Mouse (Mus musculus): ENCODE measurements around the gene Stx8. TPM values are rescaled to one million over a fixed set of nuclear protein-coding genes. Genes with fewer than 3 reads are reported as not detected.

Gene Stx8
- total and polyA plus RNA-seq, 3 experiments: 29.5 to 152 (median 30.9) TPM

DNA sequence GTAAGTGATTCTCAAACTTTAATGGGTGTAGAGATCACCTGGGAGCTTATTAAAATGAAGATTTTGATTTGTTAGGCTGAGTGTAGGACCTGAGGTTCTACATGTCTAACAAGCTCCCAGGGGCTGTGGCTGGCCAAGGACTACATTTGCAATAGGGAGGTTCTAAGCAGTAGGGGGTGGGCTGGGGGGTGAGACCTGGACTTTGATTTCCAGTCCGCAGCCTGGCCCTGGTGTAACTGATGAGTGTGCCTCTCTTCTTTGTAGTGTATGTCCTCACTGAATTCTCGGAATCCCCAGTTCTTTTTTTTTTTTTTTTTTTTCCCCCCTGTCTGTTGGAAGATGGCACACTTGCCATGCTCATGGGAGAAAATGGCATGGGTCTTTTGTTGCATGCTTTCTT is 109.3 kb downstream of the Stx8 start:
- no peak for DNase-seq (ENCODE audit: low read depth, low spot score)
- Histone ChIP-seq H3K4me1 (ENCODE audit: control insufficient read depth in 1 of 2, insufficient read depth in 2 of 2, low read length in 2 of 2) (no peaks in the 10 kb centered on the region), H3K79me2 (ENCODE audit: control insufficient read depth, insufficient read depth, low read length, poor library complexity) (no peaks in the 10 kb centered on the region), H3K9ac (ENCODE audit: control insufficient read depth, low read depth, low read length, poor library complexity, severe bottlenecking) (no peak overlapping the region), H3K4me3 (ENCODE audit: control insufficient read depth in 1 of 2, insufficient read depth in 1 of 2, low read depth in 2 of 2, low read length in 2 of 2) (no peak overlapping the region), H3K27ac (ENCODE audit: control insufficient read depth, low read depth, low read length) (no peak overlapping the region), H3K9me3 (replicated peaks; ENCODE audit: insufficient read depth, low read length) (no peaks in the 10 kb centered on the region), H3K27me3 (ENCODE audit: control insufficient read depth in 1 of 2, insufficient read depth in 2 of 2, low read length in 2 of 2) (no peaks in the 10 kb centered on the region), H3K36me3 (ENCODE audit: control insufficient read depth in 1 of 2, insufficient read depth in 2 of 2, low read length in 2 of 2) (no peaks in the 10 kb centered on the region)
- TF ChIP-seq USF2 (IDR thresholded peaks at IDR 0.05; ENCODE audit: borderline replicate concordance in 1 of 2, insufficient read depth in 1 of 2, low read depth in 1 of 2, low read length in 2 of 2): no peak
- no peak for TF ChIP-seq SMC3 (IDR thresholded peaks at IDR 0.05; ENCODE audit: low read depth, low read length)
- no peak for TF ChIP-seq MAX (IDR thresholded peaks at IDR 0.05; ENCODE audit: low read length)
- TF ChIP-seq ZKSCAN1 (IDR thresholded peaks at IDR 0.05; ENCODE audit: low read depth, low read length): no peak
- TF ChIP-seq TCF12 (IDR thresholded peaks at IDR 0.05; ENCODE audit: low read depth, low read length): no peak
- no peak for TF ChIP-seq CTCF (IDR thresholded peaks at IDR 0.05 in 2 of 3, conservative IDR thresholded peaks at IDR 0.05 in 1 of 3; ENCODE audit: control insufficient read depth in 1 of 3, insufficient read depth in 1 of 3, low read depth in 2 of 3, low read length in 3 of 3, poor library complexity in 1 of 3, severe bottlenecking in 1 of 3)
- no peak for TF ChIP-seq JUND (IDR thresholded peaks at IDR 0.05; ENCODE audit: low read depth, low read length)
- TF ChIP-seq POLR2AphosphoS5 (IDR thresholded peaks at IDR 0.05; ENCODE audit: borderline replicate concordance, low read depth, low read length): no peak
- TF ChIP-seq BHLHE40 (IDR thresholded peaks at IDR 0.05; ENCODE audit: borderline replicate concordance, low read depth, low read length): no peak
- no peak for TF ChIP-seq KAT2A (conservative IDR thresholded peaks at IDR 0.05; ENCODE audit: low read depth, low read length)
- TF ChIP-seq USF1 (IDR thresholded peaks at IDR 0.05; ENCODE audit: low read depth, low read length): no peak
- TF ChIP-seq RCOR1 (IDR thresholded peaks at IDR 0.05; ENCODE audit: low read depth, low read length): no peak
- no peak for TF ChIP-seq SIN3A (IDR thresholded peaks at IDR 0.05; ENCODE audit: low read length)
- TF ChIP-seq TBP (IDR thresholded peaks at IDR 0.05; ENCODE audit: low read depth, low read length): no peak

DNA sequence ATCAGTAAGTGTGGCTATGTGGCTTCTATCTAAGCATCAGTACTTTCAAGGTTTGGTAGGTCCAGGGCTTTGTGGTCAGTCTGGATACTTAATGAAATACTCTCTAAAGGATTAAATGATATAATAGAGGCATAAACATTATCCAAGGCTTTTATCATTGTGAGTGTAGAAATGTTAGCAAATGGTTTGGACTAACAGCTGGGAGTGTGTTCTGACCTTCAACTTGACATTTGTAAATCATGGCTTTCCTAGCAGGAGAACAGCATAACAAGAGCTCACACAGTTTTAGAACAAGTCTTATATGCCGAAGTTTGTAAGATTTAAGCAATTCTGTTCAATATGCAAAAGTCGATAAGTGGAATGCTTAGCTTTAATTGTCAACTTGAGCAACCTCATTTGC is 113.8 kb downstream of the Stx8 start:
- no peak for TF ChIP-seq GATA1 (IDR thresholded peaks at IDR 0.05; ENCODE audit: low read depth, low read length)
- no peak for TF ChIP-seq ELF1 (IDR thresholded peaks at IDR 0.05; ENCODE audit: low read depth, low read length)
- TF ChIP-seq SMC3 (IDR thresholded peaks at IDR 0.05; ENCODE audit: low read depth, low read length): no peak
- TF ChIP-seq HCFC1 (IDR thresholded peaks at IDR 0.05; ENCODE audit: low read depth, low read length): no peak
- no peak for TF ChIP-seq TCF12 (IDR thresholded peaks at IDR 0.05; ENCODE audit: low read depth, low read length)
- no peak for TF ChIP-seq KAT2A (conservative IDR thresholded peaks at IDR 0.05; ENCODE audit: low read depth, low read length)
- TF ChIP-seq POLR2AphosphoS5 (IDR thresholded peaks at IDR 0.05; ENCODE audit: borderline replicate concordance, low read depth, low read length): no peak
- TF ChIP-seq USF1 (IDR thresholded peaks at IDR 0.05; ENCODE audit: low read depth, low read length): no peak
- no peak for TF ChIP-seq TAL1 (IDR thresholded peaks at IDR 0.05; ENCODE audit: low read length)

More for the DNA sequence above, 113.8 kb downstream of the Stx8 start:
- no peak overlapping the region for H3K4me3 ChIP-seq (ENCODE audit: control insufficient read depth in 1 of 2, insufficient read depth in 1 of 2, low read depth in 2 of 2, low read length in 2 of 2)
- no peaks in the 10 kb centered on the region for H3K36me3 ChIP-seq (ENCODE audit: control insufficient read depth in 1 of 2, insufficient read depth in 2 of 2, low read length in 2 of 2)
- H3K4me1 ChIP-seq (ENCODE audit: control insufficient read depth in 1 of 2, insufficient read depth in 2 of 2, low read length in 2 of 2): no peaks in the 10 kb centered on the region
- no peak overlapping the region for H3K27ac ChIP-seq (ENCODE audit: control insufficient read depth, low read depth, low read length)
- no peaks in the 10 kb centered on the region for H3K79me2 ChIP-seq (ENCODE audit: control insufficient read depth, insufficient read depth, low read length, poor library complexity)
- no peak for DNase-seq (ENCODE audit: low read depth, low spot score)
- H3K9ac ChIP-seq (ENCODE audit: control insufficient read depth, low read depth, low read length, poor library complexity, severe bottlenecking): no peak overlapping the region
- H3K27me3 ChIP-seq (ENCODE audit: control insufficient read depth in 1 of 2, insufficient read depth in 2 of 2, low read length in 2 of 2): no peaks in the 10 kb centered on the region
- H3K9me3 ChIP-seq (replicated peaks; ENCODE audit: insufficient read depth, low read length): no peaks in the 10 kb centered on the region
